Mouse (Mus musculus): Measurements from ENCODE around the gene Tent4b. TPM values are rescaled to one million over a fixed set of nuclear protein-coding genes. Genes with fewer than 3 reads are reported as not detected.
A peak's percentile ranks its signal among the peaks of the same experiment; 100 is the strongest.

Gene Tent4b
- polyA plus RNA-seq, 1 experiment = 22.3 TPM

DNA sequence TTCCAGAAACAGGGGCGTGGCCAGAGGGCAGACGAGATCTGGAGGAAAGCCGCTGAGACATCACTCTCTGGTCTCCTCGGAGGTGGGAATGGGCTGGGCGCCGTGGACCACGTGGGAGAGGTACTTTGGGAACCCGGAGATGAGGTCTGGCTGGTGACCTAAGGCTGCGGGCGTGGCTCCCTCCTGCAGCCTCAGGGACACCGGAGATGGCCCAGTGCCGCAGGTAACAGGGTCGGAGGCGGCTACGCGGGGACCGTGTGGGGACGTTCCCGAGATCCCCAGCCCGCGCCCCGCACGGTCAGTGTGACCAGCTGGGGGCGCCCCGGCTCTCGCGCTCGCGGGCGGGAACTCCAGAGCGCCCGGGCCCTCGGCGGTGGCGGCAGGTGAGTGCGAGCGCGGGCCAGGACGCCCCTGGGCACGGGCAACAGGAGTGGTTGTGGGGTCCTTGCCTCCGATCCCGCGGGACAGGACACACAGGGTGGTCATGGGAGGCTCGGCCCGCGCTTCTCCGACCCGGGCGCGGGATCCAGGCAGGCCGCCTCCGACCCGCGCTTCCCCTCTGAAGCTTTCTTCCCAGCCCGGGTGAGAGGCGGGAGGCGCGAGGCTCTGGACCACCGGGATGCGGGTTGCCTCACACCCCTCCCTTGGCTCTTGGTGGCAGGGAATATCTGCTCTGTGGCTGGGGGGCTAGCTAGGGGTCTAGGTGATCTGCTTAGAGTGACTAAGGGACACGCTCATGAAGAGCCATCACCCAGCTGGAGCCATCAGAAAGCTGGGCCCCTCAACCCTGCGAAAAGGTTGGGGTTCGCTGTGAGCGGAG is 73.4 kb downstream of the Tent4b start, which contains the start of gene Adcy7:
Gene Adcy7, plus strand, starts transcription at position 173 of the 820 bp plus-strand sequence.
- TF ChIP-seq CTCF (IDR thresholded peaks at IDR 0.05; ENCODE audit: borderline replicate concordance, insufficient read depth, low read length) (0 out of 2 replicates have a peak, but pooled peaks have one; percentile 20), POLR2A (IDR thresholded peaks at IDR 0.05; ENCODE audit: low read depth, low read length) (no peak)
- Histone ChIP-seq H3K4me3 (ENCODE audit: insufficient read depth, low read length) (peak within 1 kb of the TSS; percentile 36), H3K4me1 (ENCODE audit: control insufficient read depth, insufficient read depth, low read length) (no peaks in the 10 kb centered on the region), H3K27ac (ENCODE audit: insufficient read depth, low read length) (no peak within 1 kb of the TSS)

DNA sequence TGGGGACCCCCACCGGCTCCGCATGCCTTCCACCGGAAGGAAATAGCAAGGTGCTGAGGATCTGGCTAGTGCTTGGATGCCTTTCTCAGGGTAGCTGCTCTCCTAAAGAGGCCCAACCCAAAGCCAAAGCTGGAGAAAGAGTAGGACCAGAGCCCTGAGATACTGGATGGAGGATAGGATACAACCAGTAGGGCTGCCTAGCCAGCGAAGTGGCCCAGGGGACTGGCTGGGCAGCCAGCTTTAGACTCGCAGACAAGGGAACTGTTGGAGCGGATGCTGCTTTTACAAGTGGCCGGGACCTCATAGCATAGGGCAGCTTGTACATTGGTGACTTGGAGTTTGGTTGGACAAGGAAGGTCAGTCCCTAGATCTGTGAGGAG is 74.0 kb downstream of the Tent4b start:
- TF ChIP-seq CTCF (IDR thresholded peaks at IDR 0.05; ENCODE audit: borderline replicate concordance, insufficient read depth, low read length) (no peak), POLR2A (IDR thresholded peaks at IDR 0.05; ENCODE audit: low read depth, low read length) (no peak)
- no peaks in the 10 kb centered on the region for H3K4me1 ChIP-seq (ENCODE audit: control insufficient read depth, insufficient read depth, low read length)
- peak overlapping the region; percentile 36 for H3K4me3 ChIP-seq (ENCODE audit: insufficient read depth, low read length)
- H3K27ac ChIP-seq (ENCODE audit: insufficient read depth, low read length) = no peak overlapping the region

GRCm38 (mm10) chr8:88274090-88274489 is 75.1 kb downstream of the Tent4b start:
- Histone ChIP-seq H3K4me3 (ENCODE audit: insufficient read depth, low read length) (no peak overlapping the region), H3K4me1 (ENCODE audit: control insufficient read depth, insufficient read depth, low read length) (no peaks in the 10 kb centered on the region)
- TF ChIP-seq CTCF (IDR thresholded peaks at IDR 0.05; ENCODE audit: borderline replicate concordance, insufficient read depth, low read length) (no peak), POLR2A (IDR thresholded peaks at IDR 0.05; ENCODE audit: low read depth, low read length) (no peak)

GRCm38 (mm10) chr8:88279220-88279619 is 80.2 kb downstream of the Tent4b start:
- H3K4me3 ChIP-seq (ENCODE audit: insufficient read depth, low read length) = no peak overlapping the region
- H3K4me1 ChIP-seq (ENCODE audit: control insufficient read depth, insufficient read depth, low read length) = peaks cover 3% of the 10 kb centered on the region; the same call in 1 of the 2 replicates
- TF ChIP-seq POLR2A (IDR thresholded peaks at IDR 0.05; ENCODE audit: low read depth, low read length) (no peak), CTCF (IDR thresholded peaks at IDR 0.05; ENCODE audit: borderline replicate concordance, insufficient read depth, low read length) (no peak)
- no peak overlapping the region for H3K27ac ChIP-seq (ENCODE audit: insufficient read depth, low read length)

More at GRCm38 (mm10) chr8:88274090-88274489, 75.1 kb downstream of the Tent4b start:
- H3K27ac ChIP-seq (ENCODE audit: insufficient read depth, low read length) = no peak overlapping the region

DNA sequence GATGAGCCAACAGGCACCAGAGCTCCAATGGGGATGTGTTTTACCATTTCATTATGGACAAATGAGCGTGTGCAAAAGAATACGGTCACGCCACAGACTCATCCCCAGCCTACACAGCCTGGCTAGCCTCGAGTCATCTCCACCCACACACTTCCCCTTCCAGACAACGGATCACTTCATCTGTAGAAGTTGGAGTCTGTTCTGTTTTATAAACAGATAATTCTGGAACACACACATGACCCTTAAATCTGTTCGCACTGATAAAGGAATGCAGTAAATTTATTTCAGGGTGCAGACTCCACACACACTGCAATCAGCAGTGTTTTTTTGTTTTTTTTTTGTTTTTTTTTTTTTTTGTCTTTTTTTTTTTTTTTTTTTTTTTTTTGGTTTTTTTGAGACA is 80.7 kb downstream of the Tent4b start:
- no peak for TF ChIP-seq POLR2A (IDR thresholded peaks at IDR 0.05; ENCODE audit: low read depth, low read length)
- TF ChIP-seq CTCF (IDR thresholded peaks at IDR 0.05; ENCODE audit: borderline replicate concordance, insufficient read depth, low read length) = no peak
- H3K4me1 ChIP-seq (ENCODE audit: control insufficient read depth, insufficient read depth, low read length) = peaks cover 3% of the 10 kb centered on the region; the same call in 1 of the 2 replicates
- H3K4me3 ChIP-seq (ENCODE audit: insufficient read depth, low read length) = no peak overlapping the region
- H3K27ac ChIP-seq (ENCODE audit: insufficient read depth, low read length) = no peak overlapping the region

GRCm38 (mm10) chr8:88280904-88281303 is 81.9 kb downstream of the Tent4b start:
- TF ChIP-seq CTCF (IDR thresholded peaks at IDR 0.05; ENCODE audit: borderline replicate concordance, insufficient read depth, low read length) = no peak
- no peak for TF ChIP-seq POLR2A (IDR thresholded peaks at IDR 0.05; ENCODE audit: low read depth, low read length)
- no peak overlapping the region for H3K27ac ChIP-seq (ENCODE audit: insufficient read depth, low read length)
- H3K4me3 ChIP-seq (ENCODE audit: insufficient read depth, low read length) = no peak overlapping the region
- H3K4me1 ChIP-seq (ENCODE audit: control insufficient read depth, insufficient read depth, low read length) = peaks cover 7% of the 10 kb centered on the region

- TF ChIP-seq CTCF (IDR thresholded peaks at IDR 0.05; ENCODE audit: borderline replicate concordance, insufficient read depth, low read length) = no peak
- no peak for TF ChIP-seq POLR2A (IDR thresholded peaks at IDR 0.05; ENCODE audit: low read depth, low read length)
- no peak overlapping the region for H3K4me3 ChIP-seq (ENCODE audit: insufficient read depth, low read length)
- peaks cover 7% of the 10 kb centered on the region for H3K4me1 ChIP-seq (ENCODE audit: control insufficient read depth, insufficient read depth, low read length)
Observed at GRCm38 (mm10) chr8:88282684-88283083, 83.7 kb downstream of the Tent4b start.

GRCm38 (mm10) chr8:88283243-88284115 is 84.5 kb downstream of the Tent4b start:
- TF ChIP-seq POLR2A (IDR thresholded peaks at IDR 0.05; ENCODE audit: low read depth, low read length) (no peak), CTCF (IDR thresholded peaks at IDR 0.05; ENCODE audit: borderline replicate concordance, insufficient read depth, low read length) (no peak)
- H3K4me1 ChIP-seq (ENCODE audit: control insufficient read depth, insufficient read depth, low read length) = peaks cover 14% of the 10 kb centered on the region
- H3K27ac ChIP-seq (ENCODE audit: insufficient read depth, low read length) = peak overlapping the region; percentile 32
- no peak overlapping the region for H3K4me3 ChIP-seq (ENCODE audit: insufficient read depth, low read length)

More at GRCm38 (mm10) chr8:88282684-88283083, 83.7 kb downstream of the Tent4b start:
- H3K27ac ChIP-seq (ENCODE audit: insufficient read depth, low read length) = peak overlapping the region; percentile 45; the same call in 1 of the 2 replicates

DNA sequence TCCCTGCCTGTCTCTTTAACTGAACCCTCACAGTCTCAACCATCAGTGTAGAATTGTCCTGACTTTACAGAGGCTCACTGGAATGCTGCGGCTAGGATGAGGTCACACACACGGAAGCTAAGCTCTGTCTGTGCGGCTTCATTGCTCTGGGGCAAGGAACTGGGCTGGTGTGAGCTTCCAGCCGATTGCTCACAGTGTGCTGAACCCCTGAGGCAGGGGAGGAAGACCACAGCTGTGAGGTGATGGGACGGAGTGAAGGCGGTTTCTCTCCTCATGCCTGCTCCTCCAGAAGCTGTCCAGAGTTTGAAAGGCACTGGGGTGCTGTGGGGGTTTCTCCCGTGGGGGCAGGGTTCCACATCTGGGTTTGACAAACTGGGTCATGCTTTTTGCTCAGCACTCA is 85.7 kb downstream of the Tent4b start:
- Histone ChIP-seq H3K27ac (ENCODE audit: insufficient read depth, low read length) (peak overlapping the region; percentile 66), H3K4me1 (ENCODE audit: control insufficient read depth, insufficient read depth, low read length) (peaks cover 12% of the 10 kb centered on the region; the same call in 1 of the 2 replicates), H3K4me3 (ENCODE audit: insufficient read depth, low read length) (no peak overlapping the region)
- 0 out of 2 replicates have a peak, but pooled peaks have one; percentile 44 for TF ChIP-seq POLR2A (IDR thresholded peaks at IDR 0.05; ENCODE audit: low read depth, low read length)
- TF ChIP-seq CTCF (IDR thresholded peaks at IDR 0.05; ENCODE audit: borderline replicate concordance, insufficient read depth, low read length) = no peak
